Mouse (Mus musculus) heart, postnatal 0 days (tissue): ENCODE measurements around the gene Usp53.

ENCODE experiments used
- CTCF ChIP-seq: IDR thresholded peaks from 2 replicates; pipeline ENCODE4 v1.5.1; 2016; ENCODE audit warnings: antibody characterized with exemption, control low read depth, low read depth
- EP300 ChIP-seq: IDR thresholded peaks from 2 replicates; pipeline ENCODE4 v1.6.1; 2016; ENCODE audit warnings: antibody characterized with exemption, low read depth

GRCm38 (mm10) chr3:122932466-122932865, 51.8 kb downstream of the Usp53 start:
- no peak for TF ChIP-seq CTCF
- TF ChIP-seq EP300, result no peak
